In the genomic region with DNA sequence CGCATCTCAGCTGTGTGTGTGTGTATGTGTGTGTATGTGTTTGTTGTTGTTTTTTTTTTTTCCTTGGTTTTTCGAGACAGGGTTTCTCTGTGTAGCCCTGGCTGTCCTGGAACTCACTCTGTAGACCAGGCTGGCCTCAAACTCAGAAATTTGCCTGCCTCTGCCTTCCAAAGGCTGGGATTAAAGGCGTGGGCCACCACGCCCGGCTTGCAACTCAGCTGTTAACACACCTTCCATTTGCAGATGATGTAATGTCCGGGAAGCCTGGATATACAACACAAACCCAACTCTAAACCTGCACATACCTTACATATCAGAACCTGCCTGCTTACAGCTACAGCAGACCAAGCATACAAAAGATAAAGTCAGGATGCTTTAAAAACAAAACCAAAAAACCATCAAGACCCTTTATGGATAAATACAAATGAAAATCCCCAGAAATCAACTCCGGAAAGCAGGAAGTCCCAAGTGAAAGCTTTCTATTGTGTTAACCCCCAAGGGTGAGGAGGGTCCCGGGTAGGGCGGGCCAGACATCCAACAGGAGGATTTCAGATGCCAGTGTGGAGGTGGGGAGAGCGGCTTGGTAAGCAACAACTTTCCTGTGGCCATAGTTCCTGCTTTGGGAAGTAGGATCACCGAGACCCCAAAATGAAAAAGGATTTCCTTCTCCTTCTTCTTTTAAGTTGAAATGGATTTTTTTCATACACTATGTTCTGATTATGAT, we compare ENCODE assay signal across 28 mouse cellular contexts. TPM values are rescaled to one million over a fixed set of nuclear protein-coding genes. Genes with fewer than 3 reads are reported as not detected.
DNase-seq lines count a peak whose midpoint lies in the region; ATAC-seq lines count a peak whose summit lies in the region.
"Had no signal": no experiment of that assay in that cellular context is flagged by ENCODE, and none has a peak within 500 bp of the region (broad histone marks: within the 10 kb centered on the region; RNA-seq: fewer than 3 reads in every experiment).

No protein-coding gene starts in this region.

- H3K9me3 ChIP-seq in kidney, embryonic 16.5 days (ENCODE audit: low read length) = no peaks in the 10 kb centered on the region
- H3K9me3 ChIP-seq in embryonic facial prominence, embryonic 11.5 days (replicated peaks; ENCODE audit: control insufficient read depth, low read length) = no peaks in the 10 kb centered on the region
- H3K9me3 ChIP-seq: forebrain, embryonic 12.5 days; heart, embryonic 15.5 days; hindbrain, embryonic 13.5 days; midbrain, embryonic 15.5 days had no signal

- peaks cover 22% of the 10 kb centered on the region for H3K4me1 ChIP-seq in kidney, embryonic 16.5 days (ENCODE audit: insufficient read depth, low read length)
- no peaks in the 10 kb centered on the region for H3K4me1 ChIP-seq in embryonic facial prominence, embryonic 11.5 days (ENCODE audit: control insufficient read depth, insufficient read depth, low read length)

- no peak overlapping the region for H3K4me3 ChIP-seq in kidney, embryonic 16.5 days (ENCODE audit: low read length)
- H3K4me3 ChIP-seq in embryonic facial prominence, embryonic 11.5 days (ENCODE audit: low read depth, low read length) = no peak overlapping the region
- H3K4me3 ChIP-seq: erythroblast, embryonic 14.5 days; forebrain, embryonic 12.5 days; heart, embryonic 15.5 days; hindbrain, embryonic 13.5 days; midbrain, embryonic 15.5 days had no signal

- peaks cover 12% of the 10 kb centered on the region; the same call in 1 of the 2 replicates for H3K36me3 ChIP-seq in kidney, embryonic 16.5 days (ENCODE audit: insufficient read depth, low read length)
- H3K36me3 ChIP-seq in embryonic facial prominence, embryonic 11.5 days (replicated peaks; ENCODE audit: control insufficient read depth, insufficient read depth, low read depth, low read length) = no peaks in the 10 kb centered on the region
- H3K36me3 ChIP-seq: midbrain, embryonic 15.5 days had no signal

- 0 out of 2 replicates have a peak overlapping the region, but pooled peaks have one; percentile 15 for H3K4me2 ChIP-seq in kidney, embryonic 16.5 days (replicated peaks; ENCODE audit: low read depth, low read length)
- no peak overlapping the region for H3K4me2 ChIP-seq in embryonic facial prominence, embryonic 11.5 days (ENCODE audit: low read depth, low read length)
- H3K4me2 ChIP-seq: forebrain, embryonic 12.5 days; heart, embryonic 15.5 days; hindbrain, embryonic 13.5 days; midbrain, embryonic 15.5 days had no signal

- WGBS in kidney, embryonic 16.5 days = 54% methylated on average over 11 of the region's 11 CpGs
- 50% methylated on average over 11 of the region's 11 CpGs for WGBS in embryonic facial prominence, embryonic 11.5 days

- DNase-seq in embryo, embryonic 11 days = peak; percentile 15
- DNase-seq in embryo, embryonic 10.5 days (ENCODE audit: low spot score) = no peak
- DNase-seq in kidney, adult 11 months = no peak
- DNase-seq in ES-CJ7 (ENCODE audit: low read depth, low spot score) = peak; percentile 90
- peak; percentile 17 for DNase-seq in embryonic facial prominence, embryonic 11.5 days (ENCODE audit: low spot score)
- DNase-seq in layer of hippocampus, adult 9-10 months (ENCODE audit: low spot score) = no peak
- DNase-seq in testis, postnatal 10 days (ENCODE audit: low spot score) = no peak
- DNase-seq: adrenal gland, adult 8-10 months; cerebellum, adult 8-10 months; cerebellum, postnatal 25 days; forebrain, postnatal 0 days; heart, postnatal 4 days; layer of hippocampus, adult 9-11 months; liver; lung, adult 2 months; lung, postnatal 10 days; right cerebral cortex, postnatal 25 days; thymus, postnatal 4 days had no signal

- H3K9ac ChIP-seq in kidney, embryonic 16.5 days (replicated peaks; ENCODE audit: low read length) = no peak overlapping the region
- H3K9ac ChIP-seq in embryonic facial prominence, embryonic 11.5 days (replicated peaks; ENCODE audit: low read length) = no peak overlapping the region
- H3K9ac ChIP-seq: forebrain, embryonic 12.5 days; forebrain, postnatal 0 days; heart, embryonic 15.5 days; hindbrain, embryonic 13.5 days; liver, embryonic 14.5 days; midbrain, embryonic 15.5 days had no signal

- peak overlapping the region; percentile 80 for H3K27ac ChIP-seq in kidney, embryonic 16.5 days (ENCODE audit: low read length)
- no peak overlapping the region for H3K27ac ChIP-seq in embryonic facial prominence, embryonic 11.5 days (replicated peaks; ENCODE audit: low read depth, low read length)
- H3K27ac ChIP-seq: forebrain, embryonic 12.5 days; heart, embryonic 15.5 days; hindbrain, embryonic 13.5 days; liver, embryonic 14.5 days; macrophage; midbrain, embryonic 15.5 days had no signal

- no peak for ATAC-seq in kidney, embryonic 16.5 days (ENCODE audit: low FRiP score, low TSS enrichment)
- ATAC-seq in embryonic facial prominence, embryonic 11.5 days (replicated peaks; ENCODE audit: insufficient number of reproducible peaks, low FRiP score, low TSS enrichment, low read depth) = no peak
- ATAC-seq: forebrain, postnatal 0 days; intestine, postnatal 0 days; midbrain, embryonic 15.5 days had no signal

- H3K27me3 ChIP-seq in kidney, embryonic 16.5 days (ENCODE audit: insufficient read depth, low read length) = no peaks in the 10 kb centered on the region
- H3K27me3 ChIP-seq in embryonic facial prominence, embryonic 11.5 days (ENCODE audit: control insufficient read depth, insufficient read depth, low read length) = no peaks in the 10 kb centered on the region
- H3K27me3 ChIP-seq: CH12.LX; forebrain, embryonic 12.5 days; heart, embryonic 15.5 days; hindbrain, embryonic 13.5 days; midbrain, embryonic 15.5 days had no signal

RNA-seq across cellular contexts. Expression of gene Tet2, which starts 11.5 kb away (rescaled TPM):
- polyA plus RNA-seq in kidney, embryonic 16.5 days (2015; fragmentation: Nextera tagmentation; extraction: Ambion mirVana) = 17.0 and 19.6 TPM in 2 replicates
- polyA plus RNA-seq in embryonic facial prominence, embryonic 11.5 days (2014; fragmentation: Nextera tagmentation; extraction: Ambion mirVana) = 11.6 and 13.5 TPM in 2 replicates

Comparison
In these comparisons a context has a peak if more than half of its experiments do, and no peak if none do; other contexts are left out.
1. DNase-seq: peak in embryo, embryonic 11 days (single experiment), ES-CJ7 (single experiment) and embryonic facial prominence, embryonic 11.5 days (single experiment); none in embryo, embryonic 10.5 days (single experiment), kidney, adult 11 months (single experiment), layer of hippocampus, adult 9-10 months (single experiment) and testis, postnatal 10 days (single experiment).